Comparison of ENCODE assay signal across 8 mouse cellular contexts in genomic region chr3:108287811-108288805, GRCm38 (mm10). TPM values are rescaled to one million over a fixed set of nuclear protein-coding genes. Genes with fewer than 3 reads are reported as not detected.
DNase-seq lines count a peak whose midpoint lies in the region; ATAC-seq and TF ChIP-seq lines count a peak whose summit lies in the region.

No protein-coding gene starts in this region.

- TF ChIP-seq POLR2A in kidney, adult 2 months (IDR thresholded peaks at IDR 0.05; ENCODE audit: low read depth, low read length), result no peak

- H3K27ac ChIP-seq in kidney, adult 2 months (ENCODE audit: insufficient read depth, low read depth, low read length), result peak overlapping the region; percentile 80
- peak overlapping the region; percentile 60 for H3K27ac ChIP-seq in hindbrain, embryonic 16.5 days (ENCODE audit: low read depth, low read length)
- peak overlapping the region; percentile 85 for H3K27ac ChIP-seq in lung, embryonic 14.5 days (ENCODE audit: low read depth)
- H3K27ac ChIP-seq in stomach, embryonic 15.5 days, result peak overlapping the region; percentile 77

- peak overlapping the region; percentile 43 for H3K4me2 ChIP-seq in hindbrain, embryonic 16.5 days (ENCODE audit: low read length)
- H3K4me2 ChIP-seq in lung, embryonic 14.5 days, result peak overlapping the region; percentile 31
- H3K4me2 ChIP-seq in stomach, embryonic 15.5 days, result peak overlapping the region; percentile 24; the same call in 1 of the 2 replicates

- H3K36me3 ChIP-seq in kidney, adult 2 months (ENCODE audit: control insufficient read depth, insufficient read depth, low read length), result no peaks in the 10 kb centered on the region
- no peaks in the 10 kb centered on the region for H3K36me3 ChIP-seq in hindbrain, embryonic 16.5 days (ENCODE audit: control insufficient read depth, insufficient read depth, low read length)
- H3K36me3 ChIP-seq in lung, embryonic 14.5 days (ENCODE audit: insufficient read depth), result no peaks in the 10 kb centered on the region
- no peaks in the 10 kb centered on the region for H3K36me3 ChIP-seq in stomach, embryonic 15.5 days

- no peak overlapping the region for H3K4me3 ChIP-seq in kidney, adult 2 months (ENCODE audit: insufficient read depth, low read depth, low read length)
- H3K4me3 ChIP-seq in hindbrain, embryonic 16.5 days (ENCODE audit: low read length), result no peak overlapping the region
- H3K4me3 ChIP-seq in lung, embryonic 14.5 days (ENCODE audit: low read depth, low read length), result no peak overlapping the region
- no peak overlapping the region for H3K4me3 ChIP-seq in stomach, embryonic 15.5 days (replicated peaks)

- DNase-seq in kidney, adult 2 months, result peak; percentile 42
- DNase-seq in kidney, postnatal 14 days, result no peak
- peak; percentile 60 for DNase-seq in embryo, embryonic 9.5 days (ENCODE audit: extremely low spot score)
- peak; percentile 73 for DNase-seq in lung, embryonic 14.5 days
- DNase-seq in cerebellum, postnatal 4 days (ENCODE audit: low spot score in 2 of 2), result no peak

- H3K9me3 ChIP-seq in hindbrain, embryonic 16.5 days (ENCODE audit: control insufficient read depth, low read length), result no peaks in the 10 kb centered on the region
- no peaks in the 10 kb centered on the region for H3K9me3 ChIP-seq in lung, embryonic 14.5 days (ENCODE audit: low read depth, low read length)
- H3K9me3 ChIP-seq in stomach, embryonic 15.5 days, result no peaks in the 10 kb centered on the region

- no peak for TF ChIP-seq CTCF in kidney, adult 2 months (conservative IDR thresholded peaks at IDR 0.05; ENCODE audit: insufficient read depth, insufficient read length, low read depth, low read length)
- TF ChIP-seq CTCF in lung, embryonic 14.5 days (IDR thresholded peaks at IDR 0.05; ENCODE audit: low read depth), result no peak

- peak overlapping the region; percentile 55 for H3K9ac ChIP-seq in hindbrain, embryonic 16.5 days (ENCODE audit: low read depth, low read length)
- H3K9ac ChIP-seq in lung, embryonic 14.5 days, result peak overlapping the region; percentile 27
- no peak overlapping the region for H3K9ac ChIP-seq in stomach, embryonic 15.5 days

- 47% methylated on average over 17 of the region's 17 CpGs for WGBS in kidney, adult 2 months
- WGBS in hindbrain, embryonic 16.5 days, result 16% methylated on average over 17 of the region's 17 CpGs
- WGBS in lung, embryonic 14.5 days, result 22% methylated on average over 17 of the region's 17 CpGs
- 29% methylated on average over 17 of the region's 17 CpGs for WGBS in stomach, embryonic 15.5 days

- peaks cover 23% of the 10 kb centered on the region; the same call in 1 of the 2 replicates for H3K4me1 ChIP-seq in kidney, adult 2 months (ENCODE audit: control insufficient read depth, insufficient read depth, low read length)
- H3K4me1 ChIP-seq in hindbrain, embryonic 16.5 days (ENCODE audit: control insufficient read depth, insufficient read depth, low read depth, low read length), result peaks cover 46% of the 10 kb centered on the region
- peaks cover 36% of the 10 kb centered on the region for H3K4me1 ChIP-seq in lung, embryonic 14.5 days (ENCODE audit: insufficient read depth)
- H3K4me1 ChIP-seq in stomach, embryonic 15.5 days, result peaks cover 48% of the 10 kb centered on the region

- no peaks in the 10 kb centered on the region for H3K27me3 ChIP-seq in kidney, adult 2 months (replicated peaks; ENCODE audit: control insufficient read depth, insufficient read depth, low read length)
- H3K27me3 ChIP-seq in hindbrain, embryonic 16.5 days (replicated peaks; ENCODE audit: control insufficient read depth, insufficient read depth, low read length), result no peaks in the 10 kb centered on the region
- H3K27me3 ChIP-seq in lung, embryonic 14.5 days (ENCODE audit: insufficient read depth, low read length), result no peaks in the 10 kb centered on the region
- no peaks in the 10 kb centered on the region for H3K27me3 ChIP-seq in stomach, embryonic 15.5 days (replicated peaks)

- ATAC-seq in hindbrain, embryonic 16.5 days, result no peak
- ATAC-seq in lung, embryonic 14.5 days (ENCODE audit: insufficient read depth), result peak; percentile 20
- 0 out of 2 replicates have a peak, but pooled peaks have one; percentile 21 for ATAC-seq in stomach, embryonic 15.5 days (ENCODE audit: insufficient read depth, low FRiP score, low read depth)
- ATAC-seq in monocyte, adult 5-6 weeks (replicated peaks; ENCODE audit: insufficient number of reproducible peaks, low FRiP score, low TSS enrichment, poor library complexity, severe bottlenecking), result no peak

RNA-seq across cellular contexts. Expression of gene Sort1, which starts 4.2 kb away (rescaled TPM):
- 30.2 and 34.2 TPM in 2 replicates for polyA plus RNA-seq in kidney, adult 2 months (2012; rRNA removed)
- polyA plus RNA-seq in hindbrain, embryonic 16.5 days (2015; fragmentation: Nextera tagmentation; extraction: Ambion mirVana), result 9.4 and 11.6 TPM in 2 replicates
- polyA plus RNA-seq in lung, embryonic 14.5 days (2014; fragmentation: Nextera tagmentation; extraction: Ambion mirVana), result 32.7 and 33.2 TPM in 2 replicates
- polyA plus RNA-seq in stomach, embryonic 15.5 days (2015; fragmentation: Nextera tagmentation; extraction: Ambion mirVana), result 12.4 and 14.2 TPM in 2 replicates
- total RNA-seq in monocyte, adult 5-6 weeks (2017), result 31.6 to 35.5 TPM (median 32.1 TPM) in 3 replicates

RNA-seq across cellular contexts. Expression of gene Psma5, which starts 31.4 kb away (rescaled TPM):
- 43.2 and 55.0 TPM in 2 replicates for polyA plus RNA-seq in kidney, adult 2 months (2012; rRNA removed)
- 235 and 246 TPM in 2 replicates for polyA plus RNA-seq in hindbrain, embryonic 16.5 days (2015; fragmentation: Nextera tagmentation; extraction: Ambion mirVana)
- 320 and 323 TPM in 2 replicates for polyA plus RNA-seq in lung, embryonic 14.5 days (2014; fragmentation: Nextera tagmentation; extraction: Ambion mirVana)
- 254 and 273 TPM in 2 replicates for polyA plus RNA-seq in stomach, embryonic 15.5 days (2015; fragmentation: Nextera tagmentation; extraction: Ambion mirVana)
- 137 to 139 TPM (median 138 TPM) in 3 replicates for total RNA-seq in monocyte, adult 5-6 weeks (2017)

Comparison
In these comparisons a context has a peak if more than half of its experiments do, and no peak if none do; other contexts are left out.
1. DNase-seq: peak in kidney, adult 2 months (single experiment), embryo, embryonic 9.5 days (single experiment) and lung, embryonic 14.5 days (single experiment); none in kidney, postnatal 14 days (single experiment) and cerebellum, postnatal 4 days (0 of 2).
2. ATAC-seq: peak in lung, embryonic 14.5 days (single experiment) and stomach, embryonic 15.5 days (single experiment); none in hindbrain, embryonic 16.5 days (single experiment) and monocyte, adult 5-6 weeks (single experiment).
3. Peak in every context shown above with its lines, with median percentiles within 50 percentile points of each other: H3K27ac ChIP-seq and H3K4me2 ChIP-seq.